Mouse (Mus musculus) ES-Bruce4 (cell line): ENCODE measurements around the gene Pus7. TPM values are rescaled to one million over a fixed set of nuclear protein-coding genes. Genes with fewer than 3 reads are reported as not detected.

ENCODE experiments used
- H3K27ac ChIP-seq: 2 replicates; pipeline ENCODE4 v1.5.1; 2012; ENCODE audit warnings: low read length, inconsistent platforms; ENCODE audit not compliant: insufficient read depth
- H3K27me3 ChIP-seq: 2 replicates; pipeline ENCODE4 v1.6.1; 2012; ENCODE audit warnings: mild to moderate bottlenecking, low read length, inconsistent platforms; ENCODE audit not compliant: control insufficient read depth, poor library complexity, insufficient read depth, severe bottlenecking
- H3K36me3 ChIP-seq: 2 replicates; pipeline ENCODE4 v1.6.1; 2012; ENCODE audit warnings: inconsistent platforms, mild to moderate bottlenecking, low read length, moderate library complexity; ENCODE audit not compliant: control insufficient read depth, poor library complexity, insufficient read depth, severe bottlenecking
- H3K4me1 ChIP-seq: one replicate; pipeline ENCODE4 v1.8.1; 2011; ENCODE audit warnings: low read length; ENCODE audit not compliant: control insufficient read depth, insufficient read depth
- H3K4me3 ChIP-seq: 2 replicates; pipeline ENCODE4 v1.5.1; 2011; ENCODE audit warnings: low read depth, mild to moderate bottlenecking, low read length
- H3K9ac ChIP-seq: 2 replicates; pipeline ENCODE4 v1.6.1; 2012; ENCODE audit warnings: low read depth, mild to moderate bottlenecking, inconsistent platforms; ENCODE audit not compliant: poor library complexity, severe bottlenecking
- H3K9me3 ChIP-seq: replicated peaks from 2 replicates; pipeline ENCODE4 v1.6.1; 2012; ENCODE audit warnings: mild to moderate bottlenecking, low read length, inconsistent platforms; ENCODE audit not compliant: control insufficient read depth, poor library complexity, insufficient read depth, severe bottlenecking
- CTCF ChIP-seq: IDR thresholded peaks from one replicate; pipeline ENCODE4 v1.8.1; 2011; ENCODE audit warnings: low read depth, low read length
- EP300 ChIP-seq: IDR thresholded peaks from 2 replicates; pipeline ENCODE4 v1.6.1; 2011; ENCODE audit warnings: low read depth, low read length; ENCODE audit not compliant: insufficient read depth
- POLR2A ChIP-seq: IDR thresholded peaks from one replicate; pipeline ENCODE4 v1.8.1; 2011; ENCODE audit warnings: low read length; ENCODE audit not compliant: insufficient read depth
- polyA plus RNA-seq: library from polyadenylated mRNA; stranded (reverse); fragments of >200 nt; gene quantifications from 2 replicates; pipeline ENCODE4 v1.2.4, GENCODE M21; 2011; ENCODE audit warnings: low read depth; ENCODE audit not compliant: missing spikeins, insufficient read depth, insufficient read length

The Pus7 gene
- polyA plus RNA-seq, 1 experiment, result 68.6 TPM

DNA sequence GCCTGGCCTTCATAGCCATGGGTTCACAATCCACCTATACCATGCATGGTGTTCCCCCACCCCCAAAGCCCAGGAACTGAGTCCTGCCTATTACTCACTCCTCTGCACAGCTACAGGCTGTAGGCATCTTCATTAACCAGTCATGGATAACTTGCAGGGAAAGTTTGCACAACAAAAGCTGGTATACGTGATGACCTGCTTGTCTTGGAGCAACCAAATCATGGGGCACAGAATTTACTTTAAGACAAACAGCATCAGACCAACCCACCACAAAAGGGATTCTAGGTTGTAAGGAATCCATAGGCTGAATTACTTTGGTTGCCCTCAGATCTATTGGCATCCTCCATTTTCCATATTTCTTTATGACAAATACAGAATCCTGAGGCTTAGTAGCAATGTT lies 86.1 kb downstream of the Pus7 start:
- Histone ChIP-seq H3K4me3 (no peak overlapping the region), H3K9me3 (peaks cover 39% of the 10 kb centered on the region), H3K36me3 (peaks cover 12% of the 10 kb centered on the region), H3K27ac (no peak overlapping the region), H3K9ac (no peak overlapping the region), H3K4me1 (no peaks in the 10 kb centered on the region), H3K27me3 (no peaks in the 10 kb centered on the region)
- no peak for TF ChIP-seq EP300
- no peak for TF ChIP-seq CTCF
- no peak for TF ChIP-seq POLR2A

Other genes with a start within 250 kb of the Pus7 start
- 64.8 and 71.2 TPM in 2 replicates for gene Srpk2, start 99.1 kb downstream of the Pus7 start, polyA plus RNA-seq
- 29.6 and 33.2 TPM in 2 replicates for gene Rint1, start 4.0 kb upstream of the Pus7 start, polyA plus RNA-seq
- gene Tomm7, start 60.5 kb upstream of the Pus7 start, polyA plus RNA-seq, result 101 and 113 TPM in 2 replicates
- gene Fam126a, start 247.0 kb upstream of the Pus7 start, polyA plus RNA-seq, result 8.2 and 9.5 TPM in 2 replicates